Mouse (Mus musculus): ENCODE data around the gene Nudcd3. TPM values are rescaled to one million over a fixed set of nuclear protein-coding genes. Genes with fewer than 3 reads are reported as not detected.

The Nudcd3 gene
- polyA plus RNA-seq, 1 experiment = 26.2 TPM

DNA sequence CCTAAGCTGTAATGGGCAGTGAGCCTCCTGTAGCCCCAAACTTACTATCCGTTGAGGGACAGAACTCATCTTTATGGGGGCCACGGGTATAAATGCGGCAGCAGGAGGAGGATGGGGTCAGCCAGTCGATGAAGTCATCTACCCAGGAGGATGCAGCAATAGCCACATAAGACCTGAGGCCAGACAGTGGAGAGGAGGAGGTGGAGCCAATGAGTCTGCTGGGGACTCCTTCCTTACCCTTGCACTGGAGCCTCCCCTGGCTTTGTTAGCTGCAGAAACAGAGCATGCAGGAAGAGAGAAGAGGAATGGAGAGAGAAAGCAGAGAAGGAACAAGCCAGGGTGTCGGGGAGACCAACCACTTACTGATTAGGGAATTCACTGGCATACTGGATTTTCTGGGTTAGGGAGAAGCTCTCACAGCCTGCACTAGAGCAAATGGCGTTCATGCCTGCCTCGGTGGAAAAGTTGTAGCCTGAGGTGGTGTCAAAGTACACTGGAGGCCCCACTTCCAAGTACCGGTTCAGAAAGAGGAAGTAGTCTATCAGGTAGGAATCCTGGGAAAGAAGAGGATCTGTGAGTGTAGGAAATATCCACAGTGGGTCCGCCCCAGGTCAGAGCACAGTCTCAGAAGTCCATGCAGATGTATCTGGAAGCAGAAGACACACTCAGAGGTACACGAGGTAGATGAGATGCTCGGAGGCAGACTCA, 18.1 kb upstream of the Nudcd3 start:
- Histone ChIP-seq H3K27me3 (ENCODE audit: control insufficient read depth, insufficient read depth, low read length) (no peaks in the 10 kb centered on the region), H3K27ac (ENCODE audit: insufficient read depth, low read depth, low read length) (no peak overlapping the region), H3K4me3 (ENCODE audit: low read depth, low read length) (no peak overlapping the region), H3K4me1 (ENCODE audit: control insufficient read depth, insufficient read depth, insufficient read length, low read length) (peaks cover 8% of the 10 kb centered on the region), H3K36me3 (ENCODE audit: control insufficient read depth, insufficient read depth, low read length) (peaks cover 81% of the 10 kb centered on the region)
- 61% methylated on average over 11 of the region's 11 CpGs for WGBS
- no peak for TF ChIP-seq POLR2A (IDR thresholded peaks at IDR 0.05; ENCODE audit: low read depth, low read length)
- no peak for TF ChIP-seq CTCF (IDR thresholded peaks at IDR 0.05; ENCODE audit: extremely low read depth, insufficient read length, insufficient replicate concordance, low read depth, low read length)

DNA sequence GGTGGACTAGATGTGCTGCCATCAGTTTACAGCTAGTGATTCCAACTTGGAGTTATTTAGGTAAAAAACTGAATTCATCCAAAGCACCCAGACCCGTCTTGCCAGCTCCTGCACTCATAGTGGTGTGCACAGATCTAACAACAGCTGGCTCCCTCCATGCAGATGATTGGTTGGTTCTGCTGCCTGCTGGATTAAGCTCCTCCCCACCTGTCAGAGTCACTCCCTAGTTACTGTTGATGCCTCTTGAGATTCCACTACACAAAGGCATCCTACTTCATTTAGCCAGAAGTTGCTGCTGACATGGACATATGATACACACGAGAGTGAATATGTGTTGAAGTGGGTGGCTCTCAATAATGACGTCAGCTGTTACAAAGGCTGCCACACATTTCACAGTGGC, 16.6 kb upstream of the Nudcd3 start:
- no peak overlapping the region for H3K27ac ChIP-seq (ENCODE audit: insufficient read depth, low read depth, low read length)
- no peak for TF ChIP-seq CTCF (IDR thresholded peaks at IDR 0.05; ENCODE audit: extremely low read depth, insufficient read length, insufficient replicate concordance, low read depth, low read length)
- no peak for TF ChIP-seq POLR2A (IDR thresholded peaks at IDR 0.05; ENCODE audit: low read depth, low read length)
- no peak overlapping the region for H3K4me3 ChIP-seq (ENCODE audit: low read depth, low read length)
- no peaks in the 10 kb centered on the region for H3K27me3 ChIP-seq (ENCODE audit: control insufficient read depth, insufficient read depth, low read length)
- peaks cover 5% of the 10 kb centered on the region for H3K4me1 ChIP-seq (ENCODE audit: control insufficient read depth, insufficient read depth, insufficient read length, low read length)
- WGBS = 63% methylated on average over 3 of the region's 3 CpGs
- peaks cover 83% of the 10 kb centered on the region for H3K36me3 ChIP-seq (ENCODE audit: control insufficient read depth, insufficient read depth, low read length)

GRCm38 (mm10) chr11:6208158-6208557, 7.9 kb upstream of the Nudcd3 start:
- Histone ChIP-seq H3K36me3 (ENCODE audit: control insufficient read depth, insufficient read depth, low read length) (peaks cover 31% of the 10 kb centered on the region), H3K27me3 (ENCODE audit: control insufficient read depth, insufficient read depth, low read length) (no peaks in the 10 kb centered on the region), H3K4me1 (ENCODE audit: control insufficient read depth, insufficient read depth, insufficient read length, low read length) (no peaks in the 10 kb centered on the region), H3K27ac (ENCODE audit: insufficient read depth, low read depth, low read length) (no peak overlapping the region), H3K4me3 (ENCODE audit: low read depth, low read length) (no peak overlapping the region)
- no peak for TF ChIP-seq CTCF (IDR thresholded peaks at IDR 0.05; ENCODE audit: extremely low read depth, insufficient read length, insufficient replicate concordance, low read depth, low read length)
- no peak for TF ChIP-seq POLR2A (IDR thresholded peaks at IDR 0.05; ENCODE audit: low read depth, low read length)
- WGBS = 87% methylated on average over 1 of the region's 1 CpGs

DNA sequence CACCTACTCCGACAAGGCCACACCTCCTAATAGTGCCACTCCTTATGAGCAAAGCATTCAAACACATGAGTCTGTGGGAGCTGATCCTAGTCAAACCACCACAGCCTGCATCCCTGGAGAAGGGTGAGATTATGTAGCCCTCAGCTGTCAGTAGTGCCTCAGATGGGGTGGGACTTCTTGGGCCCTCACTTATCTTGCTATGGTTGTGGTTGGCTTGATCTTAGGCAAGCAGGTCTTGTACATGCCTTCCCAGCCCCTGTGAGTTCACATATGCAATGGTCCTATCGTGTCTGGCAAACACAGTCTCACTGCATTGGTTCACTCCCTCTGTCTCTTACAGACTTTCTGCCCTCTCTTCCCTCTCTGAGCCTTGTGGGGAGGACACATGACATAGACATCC, 6.9 kb upstream of the Nudcd3 start:
- Histone ChIP-seq H3K27me3 (ENCODE audit: control insufficient read depth, insufficient read depth, low read length) (no peaks in the 10 kb centered on the region), H3K4me1 (ENCODE audit: control insufficient read depth, insufficient read depth, insufficient read length, low read length) (no peaks in the 10 kb centered on the region), H3K36me3 (ENCODE audit: control insufficient read depth, insufficient read depth, low read length) (peaks cover 22% of the 10 kb centered on the region), H3K4me3 (ENCODE audit: low read depth, low read length) (no peak overlapping the region), H3K27ac (ENCODE audit: insufficient read depth, low read depth, low read length) (no peak overlapping the region)
- 57% methylated on average over 2 of the region's 2 CpGs for WGBS
- TF ChIP-seq CTCF (IDR thresholded peaks at IDR 0.05; ENCODE audit: extremely low read depth, insufficient read length, insufficient replicate concordance, low read depth, low read length) (no peak), POLR2A (IDR thresholded peaks at IDR 0.05; ENCODE audit: low read depth, low read length) (no peak)

DNA sequence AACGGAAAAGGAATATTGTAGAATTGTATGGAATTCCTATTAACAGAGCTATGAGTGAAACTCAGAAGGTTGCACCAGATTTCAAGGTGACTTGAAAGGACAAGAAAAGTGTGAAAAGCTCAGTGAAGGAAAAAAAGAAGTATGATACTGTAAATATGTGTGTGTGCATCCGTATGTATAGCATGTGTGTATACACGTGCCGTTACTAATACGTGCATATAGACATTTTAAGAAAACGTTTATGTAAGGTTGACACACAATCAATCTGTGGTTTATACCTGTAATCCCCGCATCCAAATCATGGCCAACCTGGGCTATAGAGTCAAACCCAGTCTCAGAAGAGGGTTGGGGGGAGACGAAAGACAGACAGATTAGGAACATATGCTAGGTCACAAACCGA, 355 bp upstream of the Nudcd3 start:
- peaks cover 8% of the 10 kb centered on the region; the same call in 1 of the 2 replicates for H3K4me1 ChIP-seq (ENCODE audit: control insufficient read depth, insufficient read depth, insufficient read length, low read length)
- H3K36me3 ChIP-seq (ENCODE audit: control insufficient read depth, insufficient read depth, low read length) = no peaks in the 10 kb centered on the region
- H3K27ac ChIP-seq (ENCODE audit: insufficient read depth, low read depth, low read length) = peak overlapping the region; percentile 92; the same call in 1 of the 2 replicates
- TF ChIP-seq CTCF (IDR thresholded peaks at IDR 0.05; ENCODE audit: extremely low read depth, insufficient read length, insufficient replicate concordance, low read depth, low read length) = no peak
- WGBS = 24% methylated on average over 9 of the region's 9 CpGs
- no peaks in the 10 kb centered on the region for H3K27me3 ChIP-seq (ENCODE audit: control insufficient read depth, insufficient read depth, low read length)
- H3K4me3 ChIP-seq (ENCODE audit: low read depth, low read length) = no peak overlapping the region

- Histone ChIP-seq H3K4me1 (ENCODE audit: control insufficient read depth, insufficient read depth, insufficient read length, low read length) (peaks cover 10% of the 10 kb centered on the region; the same call in 1 of the 2 replicates), H3K27me3 (ENCODE audit: control insufficient read depth, insufficient read depth, low read length) (no peaks in the 10 kb centered on the region), H3K4me3 (ENCODE audit: low read depth, low read length) (peak within 1 kb of the TSS; percentile 86), H3K27ac (ENCODE audit: insufficient read depth, low read depth, low read length) (peak within 1 kb of the TSS; percentile 92), H3K36me3 (ENCODE audit: control insufficient read depth, insufficient read depth, low read length) (no peaks in the 10 kb centered on the region)
- WGBS = under 1% methylated on average over 35 of the region's 35 CpGs
- TF ChIP-seq CTCF (IDR thresholded peaks at IDR 0.05; ENCODE audit: extremely low read depth, insufficient read length, insufficient replicate concordance, low read depth, low read length) (0 out of 2 replicates have a peak, but pooled peaks have one; percentile 5), POLR2A (IDR thresholded peaks at IDR 0.05; ENCODE audit: low read depth, low read length) (no peak)
Measured at GRCm38 (mm10) chr11:6199410-6200086, 667 bp downstream of the Nudcd3 start, which contains the start of gene A730071L15Rik. A730071L15Rik (plus strand) TSS chr11:6200029.

- WGBS = 52% methylated on average over 4 of the region's 4 CpGs
- Histone ChIP-seq H3K27ac (ENCODE audit: insufficient read depth, low read depth, low read length) (no peak overlapping the region), H3K27me3 (ENCODE audit: control insufficient read depth, insufficient read depth, low read length) (no peaks in the 10 kb centered on the region), H3K4me1 (ENCODE audit: control insufficient read depth, insufficient read depth, insufficient read length, low read length) (peaks cover 10% of the 10 kb centered on the region; the same call in 1 of the 2 replicates), H3K36me3 (ENCODE audit: control insufficient read depth, insufficient read depth, low read length) (no peaks in the 10 kb centered on the region), H3K4me3 (ENCODE audit: low read depth, low read length) (no peak overlapping the region)
- TF ChIP-seq POLR2A (IDR thresholded peaks at IDR 0.05; ENCODE audit: low read depth, low read length) (no peak), CTCF (IDR thresholded peaks at IDR 0.05; ENCODE audit: extremely low read depth, insufficient read length, insufficient replicate concordance, low read depth, low read length) (no peak)
Measured at GRCm38 (mm10) chr11:6198449-6198848, 1.8 kb downstream of the Nudcd3 start.
